Mouse (Mus musculus) MEL (cell line): ENCODE measurements at regions not wholly inside any gene's neighbourhood (a gene's known extent, or its start where the extent isn't known, plus 50 kb on each side); places are given as distances from the start of the nearest gene placed in this dataset.

Source experiments
- CHD2 ChIP-seq: IDR thresholded peaks from 2 replicates; pipeline ENCODE4 v1.6.1; 2011; ENCODE audit warnings: low read length, improper control_type of control experiment
- NELFE ChIP-seq: IDR thresholded peaks from 2 replicates; pipeline ENCODE4 v1.6.1; 2011; ENCODE audit warnings: low read depth, low read length, improper control_type of control experiment
- POLR2A ChIP-seq, 2 experiments: IDR thresholded peaks; 2 replicates each; pipeline ENCODE4 v1.6.1; 2011 to 2012; ENCODE audit warnings: low read length in 2 of 2, mild to moderate bottlenecking in 2 of 2, control low read depth in 1 of 2, improper control_type of control experiment in 1 of 2, low read depth in 1 of 2, moderate library complexity in 1 of 2; ENCODE audit not compliant: control insufficient read depth in 1 of 2, insufficient read depth in 1 of 2, poor library complexity in 1 of 2
- RAD21 ChIP-seq: IDR thresholded peaks from 2 replicates; pipeline ENCODE4 v1.6.1; 2011; ENCODE audit warnings: mild to moderate bottlenecking, low read depth, low read length, improper control_type of control experiment

DNA sequence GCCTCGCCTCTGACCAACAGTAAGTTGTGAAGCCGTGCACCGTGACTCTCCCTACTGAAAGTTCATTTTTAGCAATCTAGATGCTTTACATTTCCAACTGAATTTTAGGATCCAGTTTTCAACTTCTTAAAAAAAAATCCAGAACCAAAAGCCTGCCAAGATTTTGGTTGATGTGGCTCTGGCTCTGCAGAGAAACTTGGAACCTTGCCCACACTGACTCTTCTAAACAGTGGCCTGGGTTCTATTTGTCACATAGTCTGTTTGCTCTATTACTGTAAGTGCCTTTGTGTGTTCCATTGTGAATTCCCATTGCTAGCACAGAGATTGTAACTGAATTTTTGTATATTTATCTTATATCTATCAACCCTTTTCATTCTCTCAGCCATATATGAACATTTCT, 140.8 kb downstream of the Thbs2 start:
- TF ChIP-seq NELFE (no peak), POLR2A (IDR thresholded peaks at IDR 0.05; ENCODE audit: control insufficient read depth in 1 of 2, insufficient read depth in 1 of 2, low read depth in 1 of 2, low read length in 2 of 2, poor library complexity in 1 of 2) (no peak), RAD21 (no peak), CHD2 (no peak)
